Mouse (Mus musculus) spleen, postnatal 36 days (tissue): ENCODE results near the gene Tspan9.
A peak's percentile ranks its signal among the peaks of the same experiment; 100 is the strongest.

Experiments
- DNase-seq, 2 experiments: peaks; one replicate each; pipeline ENCODE4 v3.0.0; 2022; ENCODE audit warnings: low spot score in 2 of 2, mixed read lengths in 1 of 2

Tspan9 gene

GRCm38 (mm10) chr6:128020053-128020452, 123.3 kb downstream of the Tspan9 start:
- DNase-seq, result no peak

DNA sequence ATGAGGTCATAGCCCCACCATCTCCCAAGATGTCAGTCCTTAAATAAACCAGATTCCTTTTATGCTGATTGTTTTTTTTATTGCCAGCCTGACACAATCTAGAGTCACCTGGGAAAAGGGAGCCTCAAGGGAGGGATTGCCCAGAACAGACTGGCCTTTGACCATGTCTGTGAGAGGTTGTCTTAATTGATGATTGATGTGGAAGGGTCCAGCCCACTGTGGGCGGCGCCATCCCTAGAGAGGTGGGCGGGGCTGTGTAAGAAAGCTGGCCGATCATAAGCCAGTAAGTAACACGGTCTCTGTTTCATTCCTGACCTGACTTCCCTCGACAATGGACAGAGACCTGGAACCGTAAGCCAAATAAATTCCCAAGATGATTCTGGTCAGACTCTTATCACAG, 124.3 kb downstream of the Tspan9 start:
- DNase-seq, result no peak

- DNase-seq, result no peak
Measured at GRCm38 (mm10) chr6:128015304-128015703, 128.1 kb downstream of the Tspan9 start.

- no peak for DNase-seq
Measured at GRCm38 (mm10) chr6:128011781-128012180, 131.6 kb downstream of the Tspan9 start.

DNA sequence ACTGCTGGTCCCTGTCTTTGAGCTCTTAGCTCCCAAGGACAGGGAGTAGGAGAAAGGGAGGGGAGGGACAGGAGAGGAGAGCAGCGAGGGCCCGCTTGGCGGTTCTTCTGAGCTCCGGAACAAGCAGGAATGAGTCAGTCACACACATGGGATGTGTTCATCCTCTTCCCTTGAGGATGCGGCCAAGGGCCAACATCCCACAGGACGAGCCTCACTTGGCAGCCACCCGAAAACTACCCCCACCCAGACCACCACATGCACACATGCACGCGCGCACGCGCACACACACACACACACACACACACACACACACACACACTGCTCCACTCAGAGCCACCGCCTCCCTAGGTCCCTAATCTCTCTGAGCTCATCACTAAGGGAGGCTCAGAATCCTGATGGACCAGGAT, 132.3 kb downstream of the Tspan9 start:
- no peak for DNase-seq

- DNase-seq, result no peak
Measured at GRCm38 (mm10) chr6:128010135-128010971, 133.0 kb downstream of the Tspan9 start.

DNA sequence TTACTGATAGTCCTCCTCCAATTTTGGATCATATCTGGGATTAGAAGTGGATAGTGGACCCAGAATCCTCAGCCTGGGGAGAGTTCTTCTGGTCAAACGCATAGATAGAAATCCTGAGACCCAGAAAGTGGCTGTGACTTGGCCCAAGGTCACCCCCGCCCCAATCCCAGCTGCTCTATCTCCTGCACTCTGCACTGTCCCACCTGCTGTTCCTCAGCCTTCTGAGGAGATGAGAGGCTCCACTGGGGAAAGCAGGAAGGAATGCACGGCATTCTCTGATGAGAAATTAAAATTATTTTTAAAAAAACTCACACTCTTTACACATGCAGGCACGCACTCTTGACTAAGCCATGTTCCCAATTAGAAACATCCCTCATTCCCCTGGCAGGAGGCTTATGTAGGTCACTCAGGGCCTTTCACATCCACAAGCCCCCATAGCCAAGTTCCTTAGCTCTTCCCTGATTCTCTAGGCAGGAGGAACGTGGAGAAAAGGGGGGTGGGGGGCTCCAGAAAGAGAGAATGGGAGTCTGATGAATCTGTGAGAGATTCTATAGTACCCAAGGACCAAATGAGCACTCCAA, 135.3 kb downstream of the Tspan9 start:
- DNase-seq, result no peak

- DNase-seq, result no peak
Measured at GRCm38 (mm10) chr6:128007241-128007701, 136.1 kb downstream of the Tspan9 start.

- no peak for DNase-seq
Measured at GRCm38 (mm10) chr6:128006156-128006555, 137.2 kb downstream of the Tspan9 start.

GRCm38 (mm10) chr6:128004544-128004943, 138.8 kb downstream of the Tspan9 start:
- no peak for DNase-seq

GRCm38 (mm10) chr6:128003542-128003941, 139.9 kb downstream of the Tspan9 start:
- DNase-seq, result no peak

GRCm38 (mm10) chr6:128002667-128003066, 140.7 kb downstream of the Tspan9 start:
- no peak for DNase-seq

GRCm38 (mm10) chr6:128002104-128002503, 141.3 kb downstream of the Tspan9 start:
- no peak for DNase-seq

DNA sequence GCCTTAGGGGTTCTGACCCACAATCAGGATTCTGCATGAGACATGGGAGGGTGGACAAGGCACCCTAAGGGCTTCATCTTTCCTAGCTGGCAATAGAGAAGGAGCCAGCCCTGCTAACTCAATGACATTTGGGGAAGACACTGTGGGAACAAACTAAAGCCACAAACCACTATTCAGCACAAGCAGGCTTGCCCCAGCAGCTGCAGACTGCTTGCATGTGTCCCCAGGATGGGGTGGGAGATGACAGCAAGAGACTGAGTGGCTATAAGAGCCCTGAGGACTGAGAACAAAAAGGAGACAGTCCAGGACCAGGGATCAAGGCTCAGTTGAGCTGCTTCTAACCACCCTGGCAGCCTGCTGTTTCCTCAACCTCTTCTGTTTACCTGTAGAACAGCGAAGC, 141.8 kb downstream of the Tspan9 start:
- no peak for DNase-seq

GRCm38 (mm10) chr6:128000777-128001176, 142.6 kb downstream of the Tspan9 start:
- no peak for DNase-seq

- DNase-seq, result no peak
Measured at GRCm38 (mm10) chr6:127999118-127999517, 144.3 kb downstream of the Tspan9 start.

- DNase-seq, result no peak
Measured at GRCm38 (mm10) chr6:127996928-127997327, 146.5 kb downstream of the Tspan9 start.

DNA sequence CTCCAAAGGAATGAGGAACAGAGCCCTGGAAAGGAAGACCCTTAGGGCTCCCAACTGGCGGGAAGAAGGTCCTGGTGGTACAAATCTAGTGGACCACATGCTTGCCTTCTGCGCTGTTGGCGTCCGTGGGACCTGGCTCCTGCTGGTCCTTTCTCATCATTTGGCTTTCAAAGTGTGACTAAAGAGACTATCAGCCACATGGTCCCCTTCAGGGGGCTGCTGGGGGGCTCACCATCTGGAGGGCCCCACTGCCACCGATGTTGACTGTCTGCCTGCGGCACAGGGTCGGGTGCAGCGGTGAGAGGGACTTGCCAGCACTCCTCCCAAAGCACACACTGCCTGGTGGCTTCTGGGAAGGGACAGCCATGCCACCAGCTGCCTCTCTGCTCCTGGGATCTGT, 150.4 kb downstream of the Tspan9 start:
- no peak for DNase-seq

DNA sequence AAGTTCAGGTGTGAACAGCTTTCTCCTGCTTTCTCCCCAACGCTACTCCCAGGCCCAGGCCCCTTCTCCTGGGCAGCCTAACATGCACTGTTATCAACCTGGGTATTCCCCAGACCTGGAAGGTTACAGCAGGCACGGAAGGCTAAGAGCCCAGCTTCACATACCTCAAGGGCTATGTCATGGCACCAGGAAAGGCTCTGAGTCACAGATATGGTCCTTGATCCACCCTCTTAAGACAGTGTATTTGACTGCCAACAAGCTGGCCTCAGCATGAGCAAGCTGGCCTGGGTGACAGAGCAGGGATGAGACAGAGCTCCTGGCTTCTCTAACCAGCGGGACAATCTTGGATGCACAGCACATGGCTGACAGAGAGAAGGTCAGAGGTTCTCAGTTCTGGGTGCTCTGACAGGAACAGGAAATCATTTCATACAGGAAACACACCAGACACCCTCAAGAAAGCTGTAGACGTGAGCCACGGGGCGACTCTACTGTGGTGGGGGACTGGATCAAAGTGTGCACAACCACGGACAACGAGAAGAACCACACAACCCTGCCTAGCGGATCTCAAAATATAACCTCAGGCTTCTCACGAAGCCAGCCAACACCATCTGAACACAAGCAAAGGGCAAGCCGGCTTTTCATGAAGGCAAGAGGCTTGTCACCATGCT, 151.8 kb downstream of the Tspan9 start:
- peak; percentile 12 to 19 for DNase-seq

DNA sequence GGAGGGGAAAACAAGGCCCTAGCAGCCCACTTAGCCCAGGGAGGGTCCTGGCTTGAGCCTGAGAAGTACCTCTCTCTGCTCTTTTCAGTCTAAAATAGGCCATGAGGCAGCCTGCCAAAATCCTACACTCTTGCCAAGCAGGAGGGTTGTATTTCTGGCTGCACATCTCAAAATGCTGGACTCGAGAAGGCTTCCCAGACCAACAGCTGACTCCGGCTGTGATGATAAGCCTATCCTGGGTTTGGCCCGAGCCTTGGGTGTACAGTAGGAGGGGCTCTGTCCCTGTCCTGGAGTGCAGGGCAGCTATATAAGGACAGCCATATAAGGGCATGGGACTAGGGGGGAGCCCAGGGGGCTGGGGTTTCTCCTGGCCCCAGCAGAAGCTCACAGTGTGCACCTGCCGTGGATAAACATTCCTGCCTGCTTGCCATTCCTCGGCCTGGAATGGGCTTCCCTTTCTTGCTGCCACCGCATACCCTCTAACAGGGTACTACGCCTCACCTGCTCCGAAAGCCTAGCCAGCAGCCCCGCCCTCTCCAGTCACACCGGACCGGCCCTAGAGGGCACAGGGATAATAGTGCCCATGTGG, 153.7 kb downstream of the Tspan9 start:
- no peak for DNase-seq

GRCm38 (mm10) chr6:127988944-127989494, 154.4 kb downstream of the Tspan9 start:
- DNase-seq, result no peak

DNA sequence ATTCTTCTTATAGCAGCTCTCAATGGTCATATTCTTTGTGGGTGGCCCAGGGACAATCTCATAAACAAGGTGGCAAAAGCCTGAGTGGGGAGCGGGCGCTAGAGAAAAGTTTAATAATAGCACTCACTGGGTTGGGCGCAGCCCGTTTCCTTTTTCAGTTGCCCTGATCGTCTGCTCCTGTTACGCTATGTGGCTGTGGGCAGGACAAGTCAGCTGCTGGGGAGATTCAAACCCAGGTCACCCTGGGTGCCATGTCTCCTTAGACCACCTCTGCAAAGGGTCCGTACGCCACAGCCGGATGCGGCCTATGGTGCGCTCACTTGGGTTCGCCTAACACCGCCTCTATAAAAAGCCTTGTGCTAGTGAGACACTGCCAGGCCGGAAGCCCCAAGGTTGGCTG, 156.0 kb downstream of the Tspan9 start:
- DNase-seq, result no peak
